Mouse (Mus musculus): ENCODE results near the gene Olfr803. TPM values are rescaled to one million over a fixed set of nuclear protein-coding genes. Genes with fewer than 3 reads are reported as not detected.

Gene Olfr803
- polyA plus RNA-seq (2011; ENCODE audit: insufficient read depth, insufficient read length, low replicate concordance, missing spikeins), result not detected in 2 replicates

- Histone ChIP-seq H3K4me1 (ENCODE audit: control insufficient read depth, insufficient read depth, low read length) (no peaks in the 10 kb centered on the region), H3K27ac (ENCODE audit: control insufficient read depth, insufficient read depth, low read depth, low read length, poor library complexity) (no peak within 1 kb of the TSS), H3K4me3 (replicated peaks; ENCODE audit: control insufficient read depth, low read depth, low read length) (no peak within 1 kb of the TSS)
- WGBS, result 58% methylated on average over 2 of the region's 2 CpGs
- TF ChIP-seq POLR2A (IDR thresholded peaks at IDR 0.05; ENCODE audit: borderline replicate concordance, control insufficient read depth, low read depth, low read length), result no peak
- no peak for TF ChIP-seq CTCF (IDR thresholded peaks at IDR 0.05; ENCODE audit: control insufficient read depth, insufficient read depth, low read length)
Measured at GRCm38 (mm10) chr10:129694186-129694585, at the start of gene Olfr803. TSS of gene Olfr803 (minus strand) at chr10:129694286.

DNA sequence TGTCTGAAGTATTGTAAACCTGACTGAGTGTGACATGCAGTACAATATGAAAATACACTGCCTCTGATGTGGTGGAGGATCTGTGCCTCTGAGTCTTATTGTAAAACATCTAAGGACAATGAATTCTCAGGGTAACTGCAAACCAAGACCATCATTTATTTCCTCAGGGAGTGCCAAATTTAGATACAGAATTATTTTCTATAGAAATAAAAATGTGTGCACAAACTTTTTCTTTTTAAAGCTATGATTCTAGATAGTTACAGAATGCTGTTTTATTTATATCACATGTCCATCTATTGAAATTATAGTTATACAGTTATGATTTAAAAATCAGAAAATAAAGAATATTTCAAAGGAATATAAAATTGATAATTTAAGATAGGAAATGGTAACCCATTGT is 47.7 kb upstream of the Olfr803 start, which contains the start of gene Olfr806:
Gene Olfr806 (minus strand): TSS at position 101 of the 400 bp plus-strand sequence.
- no peak within 1 kb of the TSS for H3K4me3 ChIP-seq (replicated peaks; ENCODE audit: control insufficient read depth, low read depth, low read length)
- no peak within 1 kb of the TSS for H3K27ac ChIP-seq (ENCODE audit: control insufficient read depth, insufficient read depth, low read depth, low read length, poor library complexity)
- H3K4me1 ChIP-seq (ENCODE audit: control insufficient read depth, insufficient read depth, low read length), result no peaks in the 10 kb centered on the region
- TF ChIP-seq POLR2A (IDR thresholded peaks at IDR 0.05; ENCODE audit: borderline replicate concordance, control insufficient read depth, low read depth, low read length), result no peak
- no peak for TF ChIP-seq CTCF (IDR thresholded peaks at IDR 0.05; ENCODE audit: control insufficient read depth, insufficient read depth, low read length)

GRCm38 (mm10) chr10:129729275-129729674 is 35.2 kb upstream of the Olfr803 start, which contains the start of gene Olfr805:
TSS of gene Olfr805 (minus strand) at chr10:129729375.
- WGBS, result 87% methylated on average over 2 of the region's 2 CpGs
- Histone ChIP-seq H3K27ac (ENCODE audit: control insufficient read depth, insufficient read depth, low read depth, low read length, poor library complexity) (no peak within 1 kb of the TSS), H3K4me1 (ENCODE audit: control insufficient read depth, insufficient read depth, low read length) (no peaks in the 10 kb centered on the region), H3K4me3 (replicated peaks; ENCODE audit: control insufficient read depth, low read depth, low read length) (no peak within 1 kb of the TSS)
- no peak for TF ChIP-seq CTCF (IDR thresholded peaks at IDR 0.05; ENCODE audit: control insufficient read depth, insufficient read depth, low read length)
- TF ChIP-seq POLR2A (IDR thresholded peaks at IDR 0.05; ENCODE audit: borderline replicate concordance, control insufficient read depth, low read depth, low read length), result no peak

DNA sequence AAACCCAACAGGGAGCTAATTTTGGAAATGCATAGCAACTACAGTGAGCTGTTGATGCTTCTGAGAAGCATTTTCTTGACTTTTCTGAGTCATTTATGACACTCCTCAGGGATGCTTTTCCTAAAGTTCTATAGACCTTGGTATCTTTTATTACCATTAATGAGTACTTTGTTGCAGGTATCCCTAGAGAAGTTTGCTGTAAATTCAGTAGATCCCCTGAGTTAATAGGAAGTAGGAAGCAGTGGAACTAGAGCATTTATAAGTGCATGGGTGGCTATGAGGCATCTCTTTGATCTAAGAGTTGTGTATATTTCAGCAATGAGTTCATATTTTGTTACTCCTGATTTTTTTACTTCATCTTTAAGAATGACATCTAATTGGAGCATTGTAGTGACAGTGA is 8.8 kb upstream of the Olfr803 start, which contains the start of gene Olfr804:
Gene Olfr804 (plus strand): TSS at position 301 of the 400 bp plus-strand sequence.
- Histone ChIP-seq H3K27ac (ENCODE audit: control insufficient read depth, insufficient read depth, low read depth, low read length, poor library complexity) (no peak within 1 kb of the TSS), H3K4me1 (ENCODE audit: control insufficient read depth, insufficient read depth, low read length) (no peaks in the 10 kb centered on the region), H3K4me3 (replicated peaks; ENCODE audit: control insufficient read depth, low read depth, low read length) (no peak within 1 kb of the TSS)
- TF ChIP-seq POLR2A (IDR thresholded peaks at IDR 0.05; ENCODE audit: borderline replicate concordance, control insufficient read depth, low read depth, low read length) (no peak), CTCF (IDR thresholded peaks at IDR 0.05; ENCODE audit: control insufficient read depth, insufficient read depth, low read length) (no peak)

GRCm38 (mm10) chr10:129688069-129688468 is 6.0 kb downstream of the Olfr803 start, which contains the start of gene Olfr802:
TSS of gene Olfr802 (minus strand) at chr10:129688169.
- no peaks in the 10 kb centered on the region for H3K4me1 ChIP-seq (ENCODE audit: control insufficient read depth, insufficient read depth, low read length)
- H3K4me3 ChIP-seq (replicated peaks; ENCODE audit: control insufficient read depth, low read depth, low read length), result no peak within 1 kb of the TSS
- no peak within 1 kb of the TSS for H3K27ac ChIP-seq (ENCODE audit: control insufficient read depth, insufficient read depth, low read depth, low read length, poor library complexity)
- TF ChIP-seq POLR2A (IDR thresholded peaks at IDR 0.05; ENCODE audit: borderline replicate concordance, control insufficient read depth, low read depth, low read length), result no peak
- no peak for TF ChIP-seq CTCF (IDR thresholded peaks at IDR 0.05; ENCODE audit: control insufficient read depth, insufficient read depth, low read length)
- WGBS, result 65% methylated on average over 1 of the region's 1 CpGs

GRCm38 (mm10) chr10:129673765-129674164 is 20.3 kb downstream of the Olfr803 start, which contains the start of gene Olfr801:
TSS of gene Olfr801 (minus strand) at chr10:129673865.
- TF ChIP-seq POLR2A (IDR thresholded peaks at IDR 0.05; ENCODE audit: borderline replicate concordance, control insufficient read depth, low read depth, low read length) (no peak), CTCF (IDR thresholded peaks at IDR 0.05; ENCODE audit: control insufficient read depth, insufficient read depth, low read length) (no peak)
- H3K4me1 ChIP-seq (ENCODE audit: control insufficient read depth, insufficient read depth, low read length), result no peaks in the 10 kb centered on the region
- no peak within 1 kb of the TSS for H3K4me3 ChIP-seq (replicated peaks; ENCODE audit: control insufficient read depth, low read depth, low read length)
- no peak within 1 kb of the TSS for H3K27ac ChIP-seq (ENCODE audit: control insufficient read depth, insufficient read depth, low read depth, low read length, poor library complexity)
- 67% methylated on average over 1 of the region's 1 CpGs for WGBS

GRCm38 (mm10) chr10:129657394-129657793 is 36.7 kb downstream of the Olfr803 start, which contains the start of gene Olfr800:
TSS of gene Olfr800 (plus strand) at chr10:129657694.
- TF ChIP-seq CTCF (IDR thresholded peaks at IDR 0.05; ENCODE audit: control insufficient read depth, insufficient read depth, low read length) (no peak), POLR2A (IDR thresholded peaks at IDR 0.05; ENCODE audit: borderline replicate concordance, control insufficient read depth, low read depth, low read length) (no peak)
- Histone ChIP-seq H3K4me3 (replicated peaks; ENCODE audit: control insufficient read depth, low read depth, low read length) (no peak within 1 kb of the TSS), H3K27ac (ENCODE audit: control insufficient read depth, insufficient read depth, low read depth, low read length, poor library complexity) (no peak within 1 kb of the TSS), H3K4me1 (ENCODE audit: control insufficient read depth, insufficient read depth, low read length) (no peaks in the 10 kb centered on the region)

- Histone ChIP-seq H3K27ac (ENCODE audit: control insufficient read depth, insufficient read depth, low read depth, low read length, poor library complexity) (no peak overlapping the region), H3K4me3 (replicated peaks; ENCODE audit: control insufficient read depth, low read depth, low read length) (no peak overlapping the region), H3K4me1 (ENCODE audit: control insufficient read depth, insufficient read depth, low read length) (no peaks in the 10 kb centered on the region)
- TF ChIP-seq POLR2A (IDR thresholded peaks at IDR 0.05; ENCODE audit: borderline replicate concordance, control insufficient read depth, low read depth, low read length) (no peak), CTCF (IDR thresholded peaks at IDR 0.05; ENCODE audit: control insufficient read depth, insufficient read depth, low read length) (no peak)
- 75% methylated on average over 1 of the region's 1 CpGs for WGBS
Measured at GRCm38 (mm10) chr10:129651763-129652162, 42.3 kb downstream of the Olfr803 start.

Other genes starting within 250 kb of the Olfr803 start
- gene Olfr787, start 232.4 kb downstream of the Olfr803 start, polyA plus RNA-seq (2011; ENCODE audit: insufficient read depth, insufficient read length, low replicate concordance, missing spikeins), result 0.70 TPM in 1 of 2 replicates, not detected in the other
- not detected in 2 replicates for gene Olfr788, start 223.3 kb downstream of the Olfr803 start, polyA plus RNA-seq (2011; ENCODE audit: insufficient read depth, insufficient read length, low replicate concordance, missing spikeins)
- gene Olfr789, start 209.5 kb downstream of the Olfr803 start, polyA plus RNA-seq (2011; ENCODE audit: insufficient read depth, insufficient read length, low replicate concordance, missing spikeins), result not detected in 2 replicates
- gene Olfr790, start 195.8 kb downstream of the Olfr803 start, polyA plus RNA-seq (2011; ENCODE audit: insufficient read depth, insufficient read length, low replicate concordance, missing spikeins), result not detected in 2 replicates
- gene Olfr791, start 172.5 kb downstream of the Olfr803 start, polyA plus RNA-seq (2011; ENCODE audit: insufficient read depth, insufficient read length, low replicate concordance, missing spikeins), result not detected in 2 replicates
- not detected in 2 replicates for gene Olfr792, start 155.1 kb downstream of the Olfr803 start, polyA plus RNA-seq (2011; ENCODE audit: insufficient read depth, insufficient read length, low replicate concordance, missing spikeins)
- gene Olfr794, start 126.6 kb downstream of the Olfr803 start, polyA plus RNA-seq (2011; ENCODE audit: insufficient read depth, insufficient read length, low replicate concordance, missing spikeins), result not detected in 2 replicates
- gene Olfr796, start 81.7 kb downstream of the Olfr803 start, polyA plus RNA-seq (2011; ENCODE audit: insufficient read depth, insufficient read length, low replicate concordance, missing spikeins), result not detected in 2 replicates
- gene Olfr798, start 66.4 kb downstream of the Olfr803 start, polyA plus RNA-seq (2011; ENCODE audit: insufficient read depth, insufficient read length, low replicate concordance, missing spikeins), result not detected in 2 replicates
- not detected in 2 replicates for gene Olfr799, start 56.8 kb downstream of the Olfr803 start, polyA plus RNA-seq (2011; ENCODE audit: insufficient read depth, insufficient read length, low replicate concordance, missing spikeins)
- not detected in 2 replicates for gene Olfr800, start 36.6 kb downstream of the Olfr803 start, polyA plus RNA-seq (2011; ENCODE audit: insufficient read depth, insufficient read length, low replicate concordance, missing spikeins)
- not detected in 2 replicates for gene Olfr801, start 20.4 kb downstream of the Olfr803 start, polyA plus RNA-seq (2011; ENCODE audit: insufficient read depth, insufficient read length, low replicate concordance, missing spikeins)
- gene Olfr802, start 6.1 kb downstream of the Olfr803 start, polyA plus RNA-seq (2011; ENCODE audit: insufficient read depth, insufficient read length, low replicate concordance, missing spikeins), result not detected in 2 replicates
- 0.35 TPM in 1 of 2 replicates, not detected in the other for gene Olfr804, start 8.9 kb upstream of the Olfr803 start, polyA plus RNA-seq (2011; ENCODE audit: insufficient read depth, insufficient read length, low replicate concordance, missing spikeins)
- 0.61 TPM in 1 of 2 replicates, not detected in the other for gene Olfr805, start 35.1 kb upstream of the Olfr803 start, polyA plus RNA-seq (2011; ENCODE audit: insufficient read depth, insufficient read length, low replicate concordance, missing spikeins)
- not detected in 2 replicates for gene Olfr806, start 47.6 kb upstream of the Olfr803 start, polyA plus RNA-seq (2011; ENCODE audit: insufficient read depth, insufficient read length, low replicate concordance, missing spikeins)
- gene Olfr807, start 63.5 kb upstream of the Olfr803 start, polyA plus RNA-seq (2011; ENCODE audit: insufficient read depth, insufficient read length, low replicate concordance, missing spikeins), result not detected in 2 replicates
- not detected in 2 replicates for gene Olfr808, start 71.2 kb upstream of the Olfr803 start, polyA plus RNA-seq (2011; ENCODE audit: insufficient read depth, insufficient read length, low replicate concordance, missing spikeins)
- gene Olfr809, start 80.4 kb upstream of the Olfr803 start, polyA plus RNA-seq (2011; ENCODE audit: insufficient read depth, insufficient read length, low replicate concordance, missing spikeins), result not detected in 2 replicates
- not detected in 2 replicates for gene Olfr810, start 100.6 kb upstream of the Olfr803 start, polyA plus RNA-seq (2011; ENCODE audit: insufficient read depth, insufficient read length, low replicate concordance, missing spikeins)
- gene Olfr811, start 110.1 kb upstream of the Olfr803 start, polyA plus RNA-seq (2011; ENCODE audit: insufficient read depth, insufficient read length, low replicate concordance, missing spikeins), result not detected in 2 replicates
- gene Olfr812, start 151.8 kb upstream of the Olfr803 start, polyA plus RNA-seq (2011; ENCODE audit: insufficient read depth, insufficient read length, low replicate concordance, missing spikeins), result not detected in 2 replicates
- not detected in 2 replicates for gene Olfr813, start 161.1 kb upstream of the Olfr803 start, polyA plus RNA-seq (2011; ENCODE audit: insufficient read depth, insufficient read length, low replicate concordance, missing spikeins)
- gene Olfr814, start 185.6 kb upstream of the Olfr803 start, polyA plus RNA-seq (2011; ENCODE audit: insufficient read depth, insufficient read length, low replicate concordance, missing spikeins), result not detected in 2 replicates
- not detected in 2 replicates for gene Olfr815, start 211.6 kb upstream of the Olfr803 start, polyA plus RNA-seq (2011; ENCODE audit: insufficient read depth, insufficient read length, low replicate concordance, missing spikeins)
- not detected in 2 replicates for gene Olfr816, start 221.3 kb upstream of the Olfr803 start, polyA plus RNA-seq (2011; ENCODE audit: insufficient read depth, insufficient read length, low replicate concordance, missing spikeins)

All from bone marrow, adult 2 months (tissue).